Mouse (Mus musculus): ENCODE data around the gene Anapc1.

DNA sequence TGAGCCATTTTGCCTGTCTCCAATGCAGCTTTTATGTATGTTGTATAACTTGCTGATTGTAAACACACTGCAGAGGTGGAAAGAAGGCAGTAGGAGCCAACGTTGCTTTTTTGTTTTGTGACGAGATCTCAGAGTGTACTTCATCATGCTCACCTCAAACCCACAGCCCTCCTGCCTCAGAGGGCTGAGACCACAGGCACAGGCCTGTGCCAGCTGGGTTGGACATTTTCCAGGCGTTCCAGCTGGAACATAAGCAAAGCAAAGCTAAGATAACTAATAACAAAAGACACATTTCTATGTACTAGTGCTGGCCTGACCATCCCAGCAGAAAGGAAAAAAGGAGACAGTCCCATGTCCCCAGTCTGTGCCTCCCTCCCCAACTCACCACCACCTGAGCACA lies 47.9 kb upstream of the Anapc1 start:
- TF ChIP-seq CTCF (conservative IDR thresholded peaks at IDR 0.05 in 1 of 2, IDR thresholded peaks at IDR 0.05 in 1 of 2; ENCODE audit: low read depth in 2 of 2, low read length in 2 of 2), result no peak
- no peak for TF ChIP-seq CHD1 (IDR thresholded peaks at IDR 0.05; ENCODE audit: low read depth, low read length)
- TF ChIP-seq EP300 (IDR thresholded peaks at IDR 0.05; ENCODE audit: low read length), result no peak
- TF ChIP-seq USF1 (IDR thresholded peaks at IDR 0.05; ENCODE audit: low read depth, low read length), result no peak
- no peak for TF ChIP-seq MEF2A (IDR thresholded peaks at IDR 0.05; ENCODE audit: borderline replicate concordance, low read depth, low read length)
- TF ChIP-seq POLR2A (IDR thresholded peaks at IDR 0.05; ENCODE audit: low read depth, low read length), result no peak
- TF ChIP-seq HCFC1 (IDR thresholded peaks at IDR 0.05; ENCODE audit: low read depth, low read length), result no peak
- no peak for TF ChIP-seq NRF1 (IDR thresholded peaks at IDR 0.05; ENCODE audit: low read depth, low read length)
- TF ChIP-seq RAD21 (IDR thresholded peaks at IDR 0.05; ENCODE audit: low read depth, low read length), result no peak
- TF ChIP-seq ZC3H11A (IDR thresholded peaks at IDR 0.05; ENCODE audit: low read depth, low read length), result no peak

Measured in CH12.LX (cell line).